Mouse (Mus musculus) bone marrow macrophage, adult 2 months (primary cell): ENCODE measurements around the gene Adgrf5.

Experiments
- CTCF ChIP-seq: IDR thresholded peaks from 2 replicates; pipeline ENCODE4 v1.5.1; 2012; ENCODE audit warnings: low read depth, mild to moderate bottlenecking, low read length, moderate library complexity
- POLR2A ChIP-seq: IDR thresholded peaks from 2 replicates; pipeline ENCODE4 v1.6.1; 2012; ENCODE audit warnings: mild to moderate bottlenecking, low read depth, low read length, borderline replicate concordance

DNA sequence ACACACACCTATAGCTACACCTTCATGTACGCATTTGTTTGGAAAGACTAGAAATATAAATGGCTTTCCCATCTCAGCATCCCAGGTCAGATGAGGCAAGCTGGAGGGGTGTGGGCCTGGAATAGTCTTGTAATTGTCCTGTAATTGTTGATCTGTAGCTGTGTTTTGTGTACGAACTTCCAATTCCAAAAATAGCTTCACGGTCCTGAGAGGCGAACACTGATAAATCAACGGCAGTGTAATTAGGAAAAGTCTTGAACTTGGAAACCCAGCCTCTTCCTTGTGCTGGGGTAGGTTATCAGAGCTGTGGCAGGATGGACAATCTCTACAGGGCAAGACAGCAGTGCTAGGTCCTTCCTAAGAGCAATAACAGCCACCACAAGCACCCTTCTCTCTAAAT, 18.5 kb downstream of the Adgrf5 start:
- TF ChIP-seq POLR2A (no peak), CTCF (no peak)
